Mouse (Mus musculus): ENCODE measurements around the gene Psmf1. TPM values are rescaled to one million over a fixed set of nuclear protein-coding genes. Genes with fewer than 3 reads are reported as not detected.

The Psmf1 gene
- polyA plus RNA-seq, 1 experiment from 2014 or later: 60.5 TPM

DNA sequence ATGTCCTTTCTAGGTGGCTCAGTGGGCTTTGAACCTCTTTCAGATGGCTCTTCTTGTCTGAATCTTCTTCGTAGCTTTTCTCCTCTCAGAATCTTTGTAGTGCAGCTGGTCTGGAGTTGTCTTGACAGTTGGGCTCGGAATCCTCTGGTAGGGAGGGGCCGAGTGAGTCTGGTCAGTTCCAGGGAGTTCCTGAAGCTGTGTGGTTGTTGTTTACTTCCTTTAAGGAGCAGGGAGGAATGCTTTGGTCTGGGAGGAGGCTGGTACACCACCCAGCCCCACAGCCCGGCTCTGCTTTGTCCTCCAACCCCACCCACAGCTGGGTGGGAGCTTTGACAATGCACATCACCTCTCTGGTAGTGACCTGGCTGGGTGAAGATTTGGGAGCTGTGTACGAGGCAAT is 7.3 kb upstream of the Psmf1 start:
- no peak for ATAC-seq (ENCODE audit: low FRiP score)
- no peak overlapping the region for H3K4me2 ChIP-seq
- H3K4me1 ChIP-seq: peaks cover 8% of the 10 kb centered on the region; the same call in 1 of the 2 replicates

GRCm38 (mm10) chr2:151747847-151748705 is 4.1 kb upstream of the Psmf1 start:
- Histone ChIP-seq H3K9me3 (replicated peaks) (no peaks in the 10 kb centered on the region), H3K4me1 (peaks cover 8% of the 10 kb centered on the region; the same call in 1 of the 2 replicates), H3K27me3 (replicated peaks) (no peaks in the 10 kb centered on the region), H3K4me2 (peak overlapping the region; percentile 37), H3K9ac (replicated peaks) (peak overlapping the region; percentile 34; the same call in 1 of the 2 replicates), H3K27ac (replicated peaks) (peak overlapping the region; percentile 56), H3K36me3 (no peaks in the 10 kb centered on the region), H3K4me3 (replicated peaks) (peak overlapping the region; percentile 10; the same call in 1 of the 2 replicates)
- peak; percentile 94 for ATAC-seq (ENCODE audit: low FRiP score)
- 23% methylated on average over 19 of the region's 19 CpGs for WGBS

More for the DNA sequence above, 7.3 kb upstream of the Psmf1 start:
- no peaks in the 10 kb centered on the region for H3K27me3 ChIP-seq (replicated peaks)
- no peak overlapping the region for H3K27ac ChIP-seq (replicated peaks)
- WGBS: 79% methylated on average over 5 of the region's 5 CpGs
- no peaks in the 10 kb centered on the region for H3K9me3 ChIP-seq (replicated peaks)
- H3K9ac ChIP-seq (replicated peaks): no peak overlapping the region
- H3K36me3 ChIP-seq: no peaks in the 10 kb centered on the region
- no peak overlapping the region for H3K4me3 ChIP-seq (replicated peaks)

GRCm38 (mm10) chr2:151742850-151743679 is 921 bp downstream of the Psmf1 start:
- Histone ChIP-seq H3K4me2 (no peak overlapping the region), H3K9ac (replicated peaks) (no peak overlapping the region), H3K36me3 (no peaks in the 10 kb centered on the region; the same call in 1 of the 2 replicates), H3K4me3 (replicated peaks) (no peak overlapping the region), H3K9me3 (replicated peaks) (no peaks in the 10 kb centered on the region), H3K27ac (replicated peaks) (no peak overlapping the region), H3K4me1 (peaks cover 32% of the 10 kb centered on the region), H3K27me3 (replicated peaks) (no peaks in the 10 kb centered on the region)
- ATAC-seq (ENCODE audit: low FRiP score): no peak
- 76% methylated on average over 6 of the region's 6 CpGs for WGBS

DNA sequence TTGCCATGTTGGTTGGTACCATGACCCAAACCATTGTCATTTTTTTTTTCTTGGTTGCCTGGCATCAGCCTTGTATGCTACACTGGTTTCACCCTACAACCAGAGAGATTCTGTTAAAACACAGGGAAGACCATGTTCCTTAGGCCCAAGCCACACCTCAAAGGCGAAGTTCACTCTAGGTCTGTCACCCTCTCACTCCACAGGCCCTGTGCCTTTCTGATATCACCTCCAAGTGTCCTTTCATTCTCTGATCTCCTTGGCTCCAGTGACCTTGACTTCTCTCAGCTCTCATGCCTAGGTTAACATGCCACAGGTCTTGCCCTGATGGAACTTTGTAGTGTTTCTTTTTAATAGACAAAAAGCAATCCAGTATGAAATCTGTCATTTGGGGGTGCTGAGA is 1.9 kb downstream of the Psmf1 start:
- Histone ChIP-seq H3K27ac (replicated peaks) (no peak overlapping the region), H3K4me1 (peaks cover 34% of the 10 kb centered on the region), H3K9me3 (replicated peaks) (no peaks in the 10 kb centered on the region), H3K4me3 (replicated peaks) (no peak overlapping the region), H3K9ac (replicated peaks) (no peak overlapping the region), H3K36me3 (no peaks in the 10 kb centered on the region; the same call in 1 of the 2 replicates), H3K27me3 (replicated peaks) (no peaks in the 10 kb centered on the region), H3K4me2 (no peak overlapping the region; the same call in 1 of the 2 replicates)
- WGBS: 97% methylated on average over 1 of the region's 1 CpGs
- no peak for ATAC-seq (ENCODE audit: low FRiP score)

GRCm38 (mm10) chr2:151740741-151741526 is 3.1 kb downstream of the Psmf1 start:
- under 1% methylated on average over 61 of the region's 61 CpGs for WGBS
- Histone ChIP-seq H3K9me3 (replicated peaks) (no peaks in the 10 kb centered on the region), H3K4me2 (peak overlapping the region; percentile 85), H3K4me1 (peaks cover 34% of the 10 kb centered on the region), H3K27ac (replicated peaks) (peak overlapping the region; percentile 82), H3K9ac (replicated peaks) (peak overlapping the region; percentile 80), H3K36me3 (no peaks in the 10 kb centered on the region; the same call in 1 of the 2 replicates), H3K4me3 (replicated peaks) (peak overlapping the region; percentile 97), H3K27me3 (replicated peaks) (no peaks in the 10 kb centered on the region)
- ATAC-seq (ENCODE audit: low FRiP score): peak; percentile 93

DNA sequence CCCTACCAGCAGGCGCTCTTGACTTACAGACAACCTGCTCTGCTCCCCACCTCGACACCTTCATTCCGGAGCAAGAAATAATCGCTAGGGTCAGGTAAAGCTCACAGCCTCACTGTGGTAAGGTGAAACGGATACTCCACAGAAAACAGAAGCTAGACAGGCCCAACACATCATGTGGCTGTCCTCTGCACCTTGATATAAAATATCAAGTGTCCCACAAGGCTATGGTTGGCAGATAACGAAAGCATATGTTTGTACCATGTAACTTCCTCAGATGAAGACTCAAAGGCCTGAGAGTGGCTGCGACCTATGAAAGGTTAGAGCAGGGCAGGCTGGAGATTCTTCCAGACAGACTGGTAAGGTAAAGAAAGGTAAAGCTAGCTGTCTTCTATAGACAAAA is 4.5 kb downstream of the Psmf1 start:
- Histone ChIP-seq H3K36me3 (peaks cover 4% of the 10 kb centered on the region), H3K27me3 (replicated peaks) (no peaks in the 10 kb centered on the region), H3K27ac (replicated peaks) (no peak overlapping the region), H3K9ac (replicated peaks) (0 out of 2 replicates have a peak overlapping the region, but pooled peaks have one; percentile 80), H3K4me1 (peaks cover 34% of the 10 kb centered on the region), H3K9me3 (replicated peaks) (no peaks in the 10 kb centered on the region), H3K4me2 (peak overlapping the region; percentile 85), H3K4me3 (replicated peaks) (peak overlapping the region; percentile 97; the same call in 1 of the 2 replicates)
- WGBS: 93% methylated on average over 7 of the region's 7 CpGs
- ATAC-seq (ENCODE audit: low FRiP score): no peak

DNA sequence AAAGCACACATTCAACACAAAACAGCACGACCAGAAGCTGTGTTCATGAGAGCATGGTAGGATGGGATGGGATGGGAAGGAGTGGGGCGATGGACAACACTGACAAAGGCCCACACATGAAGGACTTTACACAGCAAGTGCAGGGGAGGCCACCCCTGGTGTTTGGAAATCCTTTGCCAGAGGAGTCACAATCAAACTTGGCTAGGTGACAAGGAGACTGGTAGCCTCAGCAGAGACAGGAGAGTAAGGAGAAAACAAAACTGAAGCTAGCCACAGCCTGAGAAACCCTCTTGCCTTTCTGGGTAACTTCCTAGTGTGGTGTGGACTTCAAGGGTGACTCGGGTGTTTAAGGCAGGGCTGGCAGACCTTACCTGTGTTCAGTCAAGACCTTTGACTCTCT is 4.9 kb downstream of the Psmf1 start:
- H3K27ac ChIP-seq (replicated peaks): no peak overlapping the region
- H3K4me2 ChIP-seq: peak overlapping the region; percentile 85; the same call in 1 of the 2 replicates
- no peak overlapping the region for H3K4me3 ChIP-seq (replicated peaks)
- 91% methylated on average over 3 of the region's 3 CpGs for WGBS
- peaks cover 34% of the 10 kb centered on the region for H3K4me1 ChIP-seq
- H3K36me3 ChIP-seq: peaks cover 7% of the 10 kb centered on the region
- ATAC-seq (ENCODE audit: low FRiP score): no peak
- no peaks in the 10 kb centered on the region for H3K27me3 ChIP-seq (replicated peaks)
- no peaks in the 10 kb centered on the region for H3K9me3 ChIP-seq (replicated peaks)
- H3K9ac ChIP-seq (replicated peaks): no peak overlapping the region

DNA sequence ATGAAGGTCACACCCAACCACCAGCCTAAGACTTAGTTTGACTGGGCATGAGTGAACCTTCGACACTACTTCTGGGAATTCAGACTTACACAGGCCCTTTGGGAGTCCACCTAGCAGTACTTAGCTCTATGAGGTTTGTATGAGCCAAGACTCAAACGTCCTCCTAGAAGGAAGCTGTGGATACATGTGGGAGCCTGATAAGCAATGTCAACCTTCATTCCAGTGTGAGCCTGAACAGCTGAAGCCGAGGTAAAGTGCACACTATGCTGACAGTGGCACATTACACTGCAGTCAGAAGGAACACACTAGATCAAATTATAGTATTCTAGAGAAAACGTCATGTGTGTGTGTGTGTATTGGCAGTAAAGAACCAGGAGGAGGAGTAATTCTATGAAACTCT is 5.5 kb downstream of the Psmf1 start:
- no peak overlapping the region for H3K4me3 ChIP-seq (replicated peaks)
- 91% methylated on average over 4 of the region's 4 CpGs for WGBS

GRCm38 (mm10) chr2:151735422-151735821 is 8.6 kb downstream of the Psmf1 start:
- Histone ChIP-seq H3K27me3 (replicated peaks) (no peaks in the 10 kb centered on the region), H3K9me3 (replicated peaks) (no peaks in the 10 kb centered on the region), H3K27ac (replicated peaks) (no peak overlapping the region), H3K36me3 (peaks cover 24% of the 10 kb centered on the region), H3K4me1 (peaks cover 26% of the 10 kb centered on the region), H3K4me2 (no peak overlapping the region), H3K9ac (replicated peaks) (no peak overlapping the region), H3K4me3 (replicated peaks) (no peak overlapping the region)
- WGBS: 91% methylated on average over 6 of the region's 6 CpGs
- ATAC-seq (ENCODE audit: low FRiP score): no peak

More for the DNA sequence above, 5.5 kb downstream of the Psmf1 start:
- Histone ChIP-seq H3K27me3 (replicated peaks) (no peaks in the 10 kb centered on the region), H3K4me2 (no peak overlapping the region), H3K36me3 (peaks cover 14% of the 10 kb centered on the region), H3K27ac (replicated peaks) (no peak overlapping the region), H3K9me3 (replicated peaks) (no peaks in the 10 kb centered on the region), H3K9ac (replicated peaks) (no peak overlapping the region), H3K4me1 (peaks cover 34% of the 10 kb centered on the region)
- ATAC-seq (ENCODE audit: low FRiP score): no peak

DNA sequence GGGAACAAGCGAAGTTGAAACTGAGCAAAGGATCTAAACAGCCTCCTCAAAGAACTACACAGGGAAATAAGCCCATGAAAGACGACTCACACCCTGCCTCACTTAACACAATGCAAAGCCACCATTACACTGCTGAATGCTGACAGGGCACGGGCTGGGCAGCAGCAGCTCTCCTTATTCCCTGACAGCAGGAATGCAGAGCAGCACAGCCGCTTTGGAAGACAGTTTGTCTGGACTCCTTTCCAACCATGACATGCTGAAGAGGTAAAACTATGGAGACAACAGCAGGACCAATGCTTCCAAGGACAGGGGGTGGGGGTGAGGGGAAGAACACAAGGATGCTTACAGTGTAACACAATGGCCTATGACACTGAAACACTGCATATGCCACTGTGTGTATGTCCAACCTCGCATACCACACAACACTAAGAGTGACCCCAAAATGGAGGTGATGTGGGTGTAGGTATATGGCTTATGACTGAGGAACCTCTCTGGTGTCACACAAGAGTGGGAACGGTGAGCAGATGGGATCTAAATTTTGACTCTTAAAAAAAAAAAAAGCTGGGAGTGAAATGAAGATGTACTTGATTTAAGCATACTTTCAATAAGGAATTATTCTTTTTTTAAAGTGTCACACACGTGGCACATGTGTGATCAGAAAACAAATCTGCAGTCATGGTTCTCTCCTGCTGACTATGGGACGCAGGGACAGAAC is 10.7 kb downstream of the Psmf1 start:
- Histone ChIP-seq H3K4me3 (replicated peaks) (no peak overlapping the region), H3K9me3 (replicated peaks) (no peaks in the 10 kb centered on the region), H3K4me1 (0 out of 2 replicates have a peak, but pooled peaks cover 5% of the 10 kb centered on the region), H3K27me3 (replicated peaks) (no peaks in the 10 kb centered on the region), H3K36me3 (peaks cover 44% of the 10 kb centered on the region), H3K4me2 (no peak overlapping the region), H3K9ac (replicated peaks) (no peak overlapping the region), H3K27ac (replicated peaks) (no peak overlapping the region)
- ATAC-seq (ENCODE audit: low FRiP score): no peak
- WGBS: 90% methylated on average over 8 of the region's 8 CpGs

All from neural tube, embryonic 15.5 days (tissue).